Mouse (Mus musculus) right cerebral cortex, postnatal 25 days (tissue): ENCODE data around the gene Olfr1028.

ENCODE experiments used
- DNase-seq: peaks from one replicate; pipeline ENCODE4 v3.0.0; 2022

The Olfr1028 gene

DNA sequence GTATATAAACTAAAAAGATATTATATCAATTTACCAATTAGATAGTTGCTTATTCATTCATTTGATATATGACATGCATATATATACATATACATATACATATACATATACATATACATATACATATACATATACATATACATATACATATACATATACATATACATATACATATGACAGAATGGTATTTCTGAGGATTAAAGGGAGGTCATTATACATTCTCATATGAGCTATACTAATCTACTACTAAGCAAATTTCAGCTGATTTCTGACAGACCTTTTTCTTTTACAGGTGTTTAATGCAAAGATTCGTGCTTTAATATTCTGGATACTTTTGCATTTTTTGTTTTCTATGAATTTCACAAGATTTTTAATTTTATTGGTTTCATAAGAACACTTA, at the start of gene Olfr1028:
Gene Olfr1028 (plus strand): TSS at position 301 of the 400 bp plus-strand sequence.
- no peak for DNase-seq

DNA sequence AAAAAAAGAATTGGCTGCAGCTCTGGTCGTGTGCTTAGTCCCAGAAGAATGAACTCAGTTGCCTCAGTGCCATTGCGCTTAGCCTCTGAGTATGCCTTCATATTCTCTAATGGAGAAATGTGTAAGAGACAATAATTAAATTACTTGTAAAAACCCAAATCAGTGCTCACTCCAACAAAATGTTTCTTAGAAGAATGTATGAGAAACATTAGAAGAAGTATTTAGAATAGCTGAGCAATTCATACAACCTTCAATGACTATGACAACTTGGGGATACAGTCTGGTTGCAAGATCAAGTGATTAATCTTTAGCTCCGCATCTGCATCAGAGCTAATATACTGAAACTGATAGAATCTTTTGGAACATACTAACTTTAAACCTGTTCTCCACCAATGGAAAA, 45.3 kb upstream of the Olfr1028 start, which contains the start of gene Olfr1024:
Gene Olfr1024 (minus strand): TSS at position 101 of the 400 bp plus-strand sequence.
- no peak for DNase-seq

DNA sequence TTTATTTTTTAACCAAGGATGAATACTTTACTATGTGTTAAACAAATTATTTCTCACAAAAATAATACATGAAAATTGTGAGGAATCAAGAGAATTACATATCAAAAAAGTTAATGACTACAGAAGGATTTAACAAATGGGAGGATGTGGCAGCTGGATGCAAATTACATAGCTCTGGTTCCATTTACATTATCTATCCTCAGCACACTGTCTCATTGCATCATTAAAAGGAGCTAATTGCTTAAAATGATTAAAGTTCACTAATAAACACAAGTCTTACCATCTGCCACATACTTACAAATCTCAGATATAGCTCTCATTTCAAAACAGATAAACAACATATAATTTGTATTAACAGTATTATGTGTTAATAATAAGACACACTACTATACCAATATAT, 37.0 kb upstream of the Olfr1028 start:
- DNase-seq: no peak

DNA sequence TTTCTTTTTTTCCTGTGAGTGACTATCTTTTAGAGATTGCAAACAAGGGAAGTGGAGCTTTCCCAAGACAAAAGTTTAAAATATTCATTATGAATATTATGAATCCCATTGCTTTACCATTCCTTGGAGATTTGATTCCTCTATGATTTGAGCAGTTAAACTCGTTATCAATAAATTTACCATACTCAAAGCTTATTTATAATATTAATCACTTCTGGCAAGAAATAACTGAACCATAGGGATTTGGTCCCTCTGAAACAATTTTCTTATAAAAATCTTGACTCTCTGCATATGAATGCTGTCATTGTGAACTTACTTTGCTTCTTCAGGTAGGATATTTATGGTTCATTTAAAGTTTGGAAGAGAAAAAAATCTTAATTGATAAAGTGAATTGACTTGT, 35.3 kb upstream of the Olfr1028 start, which contains the start of gene Olfr1025-ps1:
Gene Olfr1025-ps1 (plus strand): TSS at position 301 of the 400 bp plus-strand sequence.
- DNase-seq: no peak

DNA sequence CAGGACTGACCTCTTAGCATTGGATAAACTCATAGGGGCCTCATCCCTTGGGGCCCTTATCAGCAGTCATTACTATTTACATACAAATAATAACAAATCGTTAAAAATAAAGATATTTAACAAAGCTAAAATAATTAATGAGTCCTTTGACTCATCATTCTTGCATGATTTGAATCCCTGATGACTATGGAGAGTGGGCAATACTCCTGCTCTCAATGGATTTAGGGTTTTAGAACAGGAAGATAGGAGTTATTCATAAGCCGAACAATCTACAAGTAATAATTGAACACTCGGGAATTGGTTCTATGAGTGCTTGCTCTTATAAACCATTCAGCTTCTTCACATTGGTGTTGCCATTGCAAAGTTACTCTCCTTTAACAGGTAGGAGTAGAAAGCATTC, 29.0 kb upstream of the Olfr1028 start, which contains the start of gene Olfr1026:
Gene Olfr1026 (plus strand): TSS at position 301 of the 400 bp plus-strand sequence.
- DNase-seq: no peak

DNA sequence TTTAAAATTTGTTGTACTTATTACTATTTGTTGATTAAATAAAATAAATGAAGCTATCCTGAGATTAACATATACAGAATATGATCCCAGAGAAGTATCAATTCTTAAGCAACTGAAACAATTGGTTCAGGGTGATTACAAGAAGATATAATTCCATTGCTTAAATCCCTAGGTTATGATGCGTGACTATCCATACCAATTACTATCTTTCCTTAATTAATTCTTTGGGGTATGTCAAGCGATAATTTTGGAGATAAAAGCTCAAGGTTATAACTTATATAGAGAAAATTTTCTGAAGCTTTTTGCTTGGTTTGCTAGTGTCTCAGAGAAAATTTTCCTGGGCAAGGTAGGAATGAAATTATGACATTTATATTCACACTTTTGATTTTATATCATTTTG, 23.4 kb downstream of the Olfr1028 start, which contains the start of gene Olfr1029:
Gene Olfr1029 (plus strand): TSS at position 301 of the 400 bp plus-strand sequence.
- no peak for DNase-seq

DNA sequence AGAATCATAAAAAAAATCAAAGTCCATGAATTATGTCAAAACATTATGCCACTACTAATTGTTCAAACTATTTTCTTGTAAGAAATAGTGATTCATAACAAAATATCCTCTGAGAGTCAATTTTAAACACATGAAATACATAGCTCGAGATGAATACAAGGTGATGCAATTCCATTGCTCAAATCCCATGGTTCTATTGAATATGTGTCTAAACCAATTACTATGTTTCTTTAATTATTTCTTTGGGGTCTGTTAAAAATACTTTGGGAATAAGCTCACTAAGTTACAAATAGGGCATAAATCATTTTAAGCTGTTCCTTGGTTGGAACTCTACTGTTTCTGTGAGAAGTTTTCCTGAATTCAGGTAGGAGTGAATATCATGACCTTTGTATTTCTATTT, 28.7 kb downstream of the Olfr1028 start, which contains the start of gene Olfr1030:
Gene Olfr1030 (plus strand): TSS at position 301 of the 400 bp plus-strand sequence.
- no peak for DNase-seq

DNA sequence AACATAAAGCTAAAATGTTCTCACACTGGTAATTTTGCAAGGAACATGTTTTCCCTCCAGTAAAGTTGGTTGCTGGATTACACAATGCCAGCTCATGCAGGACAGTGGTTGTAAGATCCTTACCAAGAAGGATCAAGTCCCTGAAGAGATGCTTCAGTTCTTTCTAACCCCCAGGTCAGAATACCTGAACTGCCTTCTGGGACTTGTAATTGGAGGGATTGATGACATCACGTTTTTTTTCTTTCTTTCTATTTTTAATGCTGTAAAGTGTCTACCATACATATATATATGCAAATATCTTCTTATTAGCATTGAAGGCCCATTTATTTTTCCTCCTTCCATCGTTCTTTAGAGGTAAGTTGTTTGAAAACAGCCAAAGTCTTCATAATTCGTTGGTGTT, 39.8 kb downstream of the Olfr1028 start, which contains the start of gene Olfr1031:
Gene Olfr1031 (plus strand): TSS at position 301 of the 400 bp plus-strand sequence.
- no peak for DNase-seq
